Mouse (Mus musculus): ENCODE data around the gene Tyw1. TPM values are rescaled to one million over a fixed set of nuclear protein-coding genes. Genes with fewer than 3 reads are reported as not detected.

Gene Tyw1
- polyA plus RNA-seq, 1 experiment from 2014 or later: 34.0 TPM

GRCm38 (mm10) chr5:130329889-130330288 lies 74.5 kb downstream of the Tyw1 start:
- no peaks in the 10 kb centered on the region for H3K27me3 ChIP-seq
- CTCF ChIA-PET: no interaction called here
- ATAC-seq (no peak), DNase-seq (ENCODE audit: low read depth, low spot score) (no peak)
- in situ Hi-C loops (cut with MboI; ENCODE audit: low pct_unique_long_range_greater_than_20kb): no loop called here
- POLR2A ChIA-PET: no interaction called here
- no peak for TF ChIP-seq CTCF (IDR thresholded peaks at IDR 0.05)

GRCm38 (mm10) chr5:130330801-130331200 lies 75.4 kb downstream of the Tyw1 start:
- in situ Hi-C loops (cut with MboI; ENCODE audit: low pct_unique_long_range_greater_than_20kb): no loop called here
- no peak for ATAC-seq
- H3K27me3 ChIP-seq: no peaks in the 10 kb centered on the region
- no peak for DNase-seq (ENCODE audit: low read depth, low spot score)
- ChIA-PET POLR2A (no interaction called here), CTCF (no interaction called here)
- TF ChIP-seq CTCF (IDR thresholded peaks at IDR 0.05): no peak

- DNase-seq (ENCODE audit: low read depth, low spot score) (no peak), ATAC-seq (no peak)
- H3K27me3 ChIP-seq: no peaks in the 10 kb centered on the region
- CTCF ChIA-PET: no interaction called here
- no peak for TF ChIP-seq CTCF (IDR thresholded peaks at IDR 0.05)
- in situ Hi-C loops (cut with MboI; ENCODE audit: low pct_unique_long_range_greater_than_20kb): no loop called here
- POLR2A ChIA-PET: no interaction called here
Observed at GRCm38 (mm10) chr5:130331206-130331605, 75.8 kb downstream of the Tyw1 start.

GRCm38 (mm10) chr5:130333566-130333965 lies 78.1 kb downstream of the Tyw1 start:
- no peak for ATAC-seq
- TF ChIP-seq CTCF (IDR thresholded peaks at IDR 0.05): no peak
- no peak for DNase-seq (ENCODE audit: low read depth, low spot score)
- ChIA-PET CTCF (interaction anchor here (1.3 kb wide), 1 partner anchor 12 kb away, joined by 3 read pairs; no protein-coding TSS in a partner anchor), POLR2A (no interaction called here)
- in situ Hi-C loops (cut with MboI; ENCODE audit: low pct_unique_long_range_greater_than_20kb): no loop called here
- no peaks in the 10 kb centered on the region for H3K27me3 ChIP-seq

- ChIA-PET CTCF (no interaction called here), POLR2A (no interaction called here)
- H3K27me3 ChIP-seq: no peaks in the 10 kb centered on the region
- no peak for ATAC-seq
- no peak for TF ChIP-seq CTCF (IDR thresholded peaks at IDR 0.05)
- no peak for DNase-seq (ENCODE audit: low read depth, low spot score)
- in situ Hi-C loops (cut with MboI; ENCODE audit: low pct_unique_long_range_greater_than_20kb): no loop called here
Observed at GRCm38 (mm10) chr5:130333971-130334370, 78.6 kb downstream of the Tyw1 start.

GRCm38 (mm10) chr5:130335462-130335861 lies 80.0 kb downstream of the Tyw1 start:
- H3K27me3 ChIP-seq: no peaks in the 10 kb centered on the region
- DNase-seq (ENCODE audit: low read depth, low spot score) (no peak), ATAC-seq (no peak)
- ChIA-PET CTCF (no interaction called here), POLR2A (no interaction called here)
- TF ChIP-seq CTCF (IDR thresholded peaks at IDR 0.05): no peak
- in situ Hi-C loops (cut with MboI; ENCODE audit: low pct_unique_long_range_greater_than_20kb): no loop called here

- ChIA-PET CTCF (no interaction called here), POLR2A (interaction anchor here (0.5 kb wide), 1 partner anchor 22 kb away, joined by 3 read pairs; no protein-coding TSS in a partner anchor)
- no peak for ATAC-seq
- H3K27me3 ChIP-seq: no peaks in the 10 kb centered on the region
- TF ChIP-seq CTCF (IDR thresholded peaks at IDR 0.05): no peak
- in situ Hi-C loops (cut with MboI; ENCODE audit: low pct_unique_long_range_greater_than_20kb): no loop called here
- no peak for DNase-seq (ENCODE audit: low read depth, low spot score)
Observed at GRCm38 (mm10) chr5:130340656-130341055, 85.2 kb downstream of the Tyw1 start.

GRCm38 (mm10) chr5:130344999-130345398 lies 89.6 kb downstream of the Tyw1 start:
- POLR2A ChIA-PET: interaction anchor here (0.6 kb wide), 1 partner anchor 16 kb away, joined by 5 read pairs; no protein-coding TSS in a partner anchor
- no peak for ATAC-seq

GRCm38 (mm10) chr5:130345871-130346270 lies 90.5 kb downstream of the Tyw1 start:
- TF ChIP-seq CTCF (IDR thresholded peaks at IDR 0.05): no peak
- in situ Hi-C loops (cut with MboI; ENCODE audit: low pct_unique_long_range_greater_than_20kb): no loop called here

More at GRCm38 (mm10) chr5:130344999-130345398, 89.6 kb downstream of the Tyw1 start:
- H3K27me3 ChIP-seq: no peaks in the 10 kb centered on the region
- no peak for TF ChIP-seq CTCF (IDR thresholded peaks at IDR 0.05)
- no peak for DNase-seq (ENCODE audit: low read depth, low spot score)
- CTCF ChIA-PET: no interaction called here
- in situ Hi-C loops (cut with MboI; ENCODE audit: low pct_unique_long_range_greater_than_20kb): no loop called here

GRCm38 (mm10) chr5:130355223-130355622 lies 99.8 kb downstream of the Tyw1 start:
- ChIA-PET CTCF (no interaction called here), POLR2A (no interaction called here)
- no peak for TF ChIP-seq CTCF (IDR thresholded peaks at IDR 0.05)
- no peak for ATAC-seq
- peaks cover 4% of the 10 kb centered on the region for H3K27me3 ChIP-seq
- no peak for DNase-seq (ENCODE audit: low read depth, low spot score)
- in situ Hi-C loops (cut with MboI; ENCODE audit: low pct_unique_long_range_greater_than_20kb): no loop called here

More at GRCm38 (mm10) chr5:130345871-130346270, 90.5 kb downstream of the Tyw1 start:
- POLR2A ChIA-PET: no interaction called here
- no peak for DNase-seq (ENCODE audit: low read depth, low spot score)
- no peaks in the 10 kb centered on the region for H3K27me3 ChIP-seq
- ATAC-seq: no peak
- CTCF ChIA-PET: interaction anchor here (1.3 kb wide), 1 partner anchor 13 kb away, joined by 3 read pairs; no protein-coding TSS in a partner anchor

GRCm38 (mm10) chr5:130363111-130363510 lies 107.7 kb downstream of the Tyw1 start:
- in situ Hi-C loops (cut with MboI; ENCODE audit: low pct_unique_long_range_greater_than_20kb): no loop called here
- H3K27me3 ChIP-seq: peaks cover 3% of the 10 kb centered on the region
- no peak for TF ChIP-seq CTCF (IDR thresholded peaks at IDR 0.05)
- no peak for DNase-seq (ENCODE audit: low read depth, low spot score)
- no peak for ATAC-seq
- ChIA-PET POLR2A (no interaction called here), CTCF (no interaction called here)

- peaks cover 3% of the 10 kb centered on the region for H3K27me3 ChIP-seq
- CTCF ChIA-PET: no interaction called here
- DNase-seq (ENCODE audit: low read depth, low spot score): no peak
- in situ Hi-C loops (cut with MboI; ENCODE audit: low pct_unique_long_range_greater_than_20kb): no loop called here
- no peak for TF ChIP-seq CTCF (IDR thresholded peaks at IDR 0.05)
- POLR2A ChIA-PET: interaction anchor here (0.6 kb wide), 1 partner anchor 15 kb away, joined by 3 read pairs; no protein-coding TSS in a partner anchor
- ATAC-seq: no peak
Observed at GRCm38 (mm10) chr5:130363773-130364172, 108.4 kb downstream of the Tyw1 start.

All from Patski (cell line).